Mouse (Mus musculus): ENCODE measurements at regions not wholly inside any gene's neighbourhood (a gene's known extent, or its start where the extent isn't known, plus 50 kb on each side); places are given as distances from the start of the nearest gene placed in this dataset.

DNA sequence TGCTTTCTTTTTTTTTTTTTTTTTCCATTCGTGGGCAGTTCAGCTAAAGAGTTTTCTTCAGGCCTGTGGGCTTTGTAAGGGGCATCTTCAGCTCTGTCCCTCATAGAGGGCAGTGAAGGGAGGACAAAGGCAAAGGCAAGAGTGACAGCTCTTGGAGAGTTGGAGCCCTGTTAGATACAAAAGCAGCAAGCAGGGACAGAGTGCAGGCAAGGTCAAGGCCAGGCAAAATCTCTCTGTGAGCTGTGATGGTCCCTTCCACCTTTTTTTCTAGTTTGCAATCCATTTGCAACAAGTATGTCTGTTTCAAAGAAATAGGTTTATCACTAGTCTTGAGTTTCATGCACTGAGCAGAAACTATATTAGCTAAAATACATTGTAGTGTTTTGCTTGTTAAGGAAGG, 86.2 kb upstream of the P2ry1 start:
- DNase-seq (ENCODE audit: low spot score): no peak

DNA sequence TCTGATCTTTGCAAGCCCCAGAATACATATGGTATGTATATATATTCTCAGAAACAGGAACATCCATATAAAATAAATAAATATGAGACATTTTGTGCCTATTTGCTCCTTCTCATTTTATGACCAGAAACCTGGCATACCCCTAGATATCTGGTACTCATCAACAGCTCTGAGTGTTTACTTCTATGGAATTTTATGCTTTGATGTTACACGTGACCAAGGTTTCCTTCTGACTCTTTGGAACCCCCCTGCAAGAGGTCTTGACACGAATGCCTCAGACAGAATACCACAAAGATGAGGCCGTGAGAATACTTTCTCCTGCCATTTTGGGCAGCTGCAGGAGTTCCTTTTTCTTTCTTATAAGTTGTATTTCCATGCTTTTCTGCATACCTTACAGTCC, 85.3 kb upstream of the P2ry1 start:
- DNase-seq (ENCODE audit: low spot score): no peak

DNA sequence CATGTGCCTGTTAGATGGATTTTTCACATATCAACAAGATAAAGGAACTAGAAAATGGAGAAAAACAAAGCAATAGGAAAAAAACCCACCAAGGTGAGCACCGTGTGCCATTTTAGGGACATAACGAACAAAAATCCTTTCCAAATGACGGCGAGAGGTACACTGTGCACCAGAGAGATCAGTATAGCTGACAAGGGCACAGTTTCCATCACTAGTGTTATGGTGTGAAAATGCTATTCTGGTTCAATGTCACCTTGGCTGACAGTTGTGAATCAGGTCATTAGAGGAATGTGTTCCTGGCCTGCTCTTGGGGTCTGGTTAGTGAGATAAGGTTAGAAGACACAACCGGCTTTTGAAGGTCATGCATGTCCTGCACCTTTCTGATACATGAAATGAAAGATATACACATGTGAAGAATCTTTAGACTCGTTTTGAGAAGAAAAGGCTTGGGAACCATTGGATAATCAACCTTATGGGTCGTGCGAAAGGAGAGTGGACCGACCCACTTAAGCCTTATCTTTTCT, 76.5 kb upstream of the P2ry1 start:
- no peak for DNase-seq (ENCODE audit: low spot score)

DNA sequence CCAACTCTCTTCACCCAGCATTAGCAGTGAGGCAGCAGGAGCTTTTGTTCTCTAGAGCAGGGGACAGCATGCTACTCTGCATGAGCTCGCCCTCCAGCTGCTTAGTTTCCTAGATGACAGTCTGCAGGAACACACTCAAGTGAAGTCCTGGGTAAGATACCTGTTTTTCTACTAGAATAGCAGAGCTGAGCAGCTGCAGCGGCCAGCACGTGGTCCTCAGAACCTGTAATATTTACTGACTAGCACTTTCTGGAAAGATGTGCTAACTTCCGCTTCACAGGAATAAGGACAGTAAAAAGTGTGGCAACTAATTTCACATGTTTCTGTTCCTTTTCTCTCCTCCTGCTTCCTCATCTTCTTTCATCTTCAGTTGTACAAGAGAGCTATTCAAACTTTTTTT, 73.7 kb upstream of the P2ry1 start:
- DNase-seq (ENCODE audit: low spot score): no peak

DNA sequence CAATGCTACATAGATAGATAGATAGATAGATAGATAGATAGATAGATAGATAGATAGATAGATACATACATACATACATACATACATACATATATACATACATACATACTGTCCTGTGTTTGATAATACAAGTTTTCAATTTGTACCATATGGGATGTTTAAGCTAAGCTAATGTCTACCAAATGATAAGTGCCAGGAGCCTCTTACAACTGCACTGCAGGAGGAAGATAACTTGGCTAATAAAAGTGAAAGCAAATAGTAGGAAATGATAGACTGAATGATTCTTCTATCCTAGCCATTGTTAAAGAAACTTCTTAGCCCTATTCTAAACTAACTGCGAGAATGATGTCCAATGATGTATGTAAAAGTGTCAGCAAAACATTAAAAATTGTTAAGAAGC, 68.1 kb upstream of the P2ry1 start:
- DNase-seq (ENCODE audit: low spot score): no peak

DNA sequence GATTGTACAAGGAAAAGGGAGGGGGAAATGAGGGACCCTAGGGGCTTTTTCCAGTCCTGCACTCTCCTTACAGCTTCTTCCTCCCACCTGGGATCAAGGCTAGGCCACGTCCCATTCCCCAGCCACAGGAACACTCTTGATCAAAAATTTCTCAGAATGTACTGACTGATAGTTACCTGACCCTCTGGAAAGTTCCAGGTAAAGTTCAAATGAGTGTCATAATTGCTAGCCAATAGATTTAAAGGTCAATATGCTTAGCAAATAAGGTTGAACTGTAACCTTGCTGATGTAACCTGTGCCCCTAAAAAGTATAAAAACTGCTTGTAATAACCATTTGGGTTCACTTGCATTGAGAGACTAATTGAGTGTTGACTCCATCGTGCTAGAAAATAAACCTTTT, 61.1 kb upstream of the P2ry1 start:
- no peak for DNase-seq (ENCODE audit: low spot score)

DNA sequence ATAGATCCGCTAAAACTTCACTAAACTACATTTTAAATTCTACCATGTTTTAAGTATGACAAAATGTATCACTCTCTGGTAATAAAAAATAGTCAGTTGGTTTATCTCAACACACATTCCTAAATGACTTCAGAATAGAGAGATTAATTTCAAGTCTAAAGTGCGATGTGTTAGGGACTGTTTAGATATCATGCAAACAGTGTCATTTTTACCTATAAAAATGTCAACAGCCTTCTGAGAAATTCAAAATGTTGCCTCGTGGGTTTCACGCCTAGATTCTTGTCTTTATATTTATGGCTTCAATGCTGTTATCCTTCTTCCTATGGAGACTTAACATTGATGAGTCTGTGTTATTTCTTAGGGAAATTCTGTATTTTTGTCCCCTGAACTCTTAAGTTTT, 53.7 kb upstream of the P2ry1 start:
- DNase-seq (ENCODE audit: low spot score): no peak

All from thymus, postnatal 0 days (tissue).